Mouse (Mus musculus): Measurements from ENCODE around the gene Myl6. TPM values are rescaled to one million over a fixed set of nuclear protein-coding genes. Genes with fewer than 3 reads are reported as not detected.
A peak's percentile ranks its signal among the peaks of the same experiment; 100 is the strongest.
"Not testable (repeated sequence)": the region's sequence is repeated elsewhere in the genome, so short reads cannot be mapped to it uniquely, and the experiment has no call there.

Gene Myl6
- total RNA-seq, 2 experiments from 2014 or later: 520 to 569 TPM

GRCm38 (mm10) chr10:128509831-128510230 is 15.9 kb upstream of the Myl6 start:
- no peak for DNase-seq

DNA sequence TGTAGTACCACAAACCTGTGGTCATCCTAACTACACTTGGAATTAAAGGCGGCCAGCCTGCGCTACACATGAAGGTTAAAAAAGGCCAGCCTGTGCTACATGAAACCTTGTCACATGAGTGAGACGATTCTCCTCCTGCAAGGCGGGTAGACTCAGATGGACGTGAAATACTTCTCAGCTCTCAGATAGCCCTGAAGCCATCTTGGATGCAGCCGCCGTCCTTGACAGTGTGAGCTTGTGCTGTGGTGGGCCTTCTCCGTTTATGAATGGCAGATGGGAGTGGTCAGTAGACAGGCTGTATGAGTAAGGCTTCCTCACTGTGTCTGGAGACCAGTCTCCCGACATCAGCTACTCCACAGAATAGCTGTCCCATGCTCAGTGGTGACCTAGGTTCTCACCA is 15.3 kb upstream of the Myl6 start:
- DNase-seq: no peak

GRCm38 (mm10) chr10:128508260-128508659 is 14.3 kb upstream of the Myl6 start:
- no peak for DNase-seq

DNA sequence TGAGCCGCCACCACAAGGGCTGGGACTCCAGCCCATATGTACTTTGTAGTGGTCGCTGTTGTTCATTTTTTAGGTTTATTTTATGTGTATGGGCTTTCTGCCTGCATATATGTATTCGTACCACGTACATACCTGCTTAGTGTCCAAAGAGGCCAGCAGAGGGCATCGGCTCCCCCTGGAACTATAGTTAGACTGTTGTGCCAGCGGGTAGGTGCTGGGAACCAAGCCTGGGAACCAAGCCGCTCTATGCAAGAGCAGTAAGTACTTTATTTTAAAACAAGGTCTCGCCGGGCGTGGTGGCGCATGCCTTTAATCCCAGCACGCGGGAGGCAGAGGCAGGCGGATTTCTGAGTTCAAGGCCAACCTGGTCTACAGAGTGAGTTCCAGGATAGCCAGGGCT is 12.0 kb upstream of the Myl6 start:
- no peak for DNase-seq

DNA sequence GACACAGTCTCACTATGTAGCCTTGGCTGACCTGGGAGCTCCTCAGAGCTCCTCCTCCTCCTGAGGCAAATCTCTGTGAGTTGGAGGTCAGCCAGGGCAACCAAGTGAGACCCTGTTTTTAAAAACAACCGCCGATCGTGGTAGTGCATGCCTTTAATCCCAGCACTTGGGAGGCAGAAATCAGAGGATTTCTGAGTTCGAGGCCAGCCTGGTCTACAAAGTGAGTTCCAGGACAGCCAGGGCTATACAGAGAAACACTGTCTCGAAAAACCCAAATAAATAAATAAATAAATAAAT is 11.4 kb upstream of the Myl6 start:
- DNase-seq: not testable (repeated sequence)

GRCm38 (mm10) chr10:128504641-128505370 is 10.9 kb upstream of the Myl6 start:
- no peak for DNase-seq

DNA sequence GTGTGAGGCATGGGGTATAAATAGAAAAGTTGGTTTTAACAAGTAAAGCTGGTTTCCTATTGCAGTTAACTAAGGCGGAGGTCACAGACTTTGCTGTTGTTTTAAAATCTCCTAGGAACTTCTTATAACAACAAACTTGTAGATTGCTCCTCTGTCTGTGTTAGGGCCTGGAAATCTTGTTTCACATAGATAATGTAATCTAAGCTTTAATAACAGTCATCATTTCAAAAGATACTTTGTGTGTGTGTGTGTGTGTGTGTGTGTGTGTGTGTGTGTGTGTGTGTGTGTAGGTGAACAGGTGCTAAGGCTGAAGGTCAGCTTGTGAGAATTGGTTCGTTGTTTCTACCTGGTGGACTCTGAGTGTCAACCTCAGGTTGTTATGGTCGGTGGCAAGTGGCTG is 10.1 kb upstream of the Myl6 start:
- no peak for DNase-seq

- DNase-seq: no peak
Observed at GRCm38 (mm10) chr10:128503532-128503931, 9.6 kb upstream of the Myl6 start.

DNA sequence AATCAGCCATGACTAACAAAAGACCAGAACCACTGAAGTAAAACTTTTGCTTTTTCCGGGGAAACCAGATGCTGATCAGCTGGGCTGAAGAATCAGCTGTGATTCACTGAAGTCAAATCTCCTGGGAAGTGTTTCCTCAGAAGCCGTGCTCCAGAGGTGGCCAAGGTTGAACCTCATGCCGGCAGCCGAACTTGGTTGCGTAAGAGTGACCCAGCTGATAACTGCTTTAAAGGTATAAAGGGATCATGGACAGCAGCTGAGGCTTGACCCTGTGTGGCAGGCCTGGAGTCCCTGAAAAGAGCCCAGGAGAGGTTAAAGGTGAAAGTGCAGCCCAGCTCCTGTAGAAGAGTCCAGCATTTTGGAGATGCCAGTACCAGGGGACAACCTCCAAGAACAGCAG is 8.4 kb upstream of the Myl6 start:
- no peak for DNase-seq

DNA sequence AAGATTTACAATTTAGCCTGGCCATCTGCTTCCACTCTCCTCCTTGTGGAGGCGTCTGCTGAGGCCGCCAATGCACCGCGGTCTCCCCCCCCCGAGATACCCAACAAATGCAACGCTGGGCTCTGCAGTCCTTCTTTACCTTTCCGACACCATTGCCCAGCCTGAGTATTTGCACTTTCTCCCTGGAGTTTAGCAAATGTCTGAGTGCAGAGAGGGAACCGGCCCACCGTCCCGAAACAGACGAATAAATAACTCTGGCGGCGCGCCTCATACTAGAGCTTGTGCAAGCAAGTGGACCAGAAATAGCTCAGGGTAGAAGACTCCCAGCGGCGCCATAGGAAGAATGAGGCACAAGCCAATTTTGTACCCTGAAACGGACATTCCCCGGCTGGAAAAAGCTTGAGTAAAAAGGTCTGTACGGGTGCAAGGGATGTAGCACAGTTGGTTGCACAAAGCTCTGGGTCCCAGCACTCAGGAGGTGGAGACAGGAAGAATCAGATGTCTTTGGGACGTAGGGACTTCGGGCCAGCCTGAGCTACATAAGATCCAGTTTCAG is 5.2 kb upstream of the Myl6 start:
- peak in 1 of 2 experiments; percentile 56 for DNase-seq

GRCm38 (mm10) chr10:128498590-128498989 is 4.6 kb upstream of the Myl6 start, which contains the start of gene Myl6b:
TSS of gene Myl6b (minus strand) at chr10:128498685.
- peak; percentile 94 to 95 for DNase-seq

DNA sequence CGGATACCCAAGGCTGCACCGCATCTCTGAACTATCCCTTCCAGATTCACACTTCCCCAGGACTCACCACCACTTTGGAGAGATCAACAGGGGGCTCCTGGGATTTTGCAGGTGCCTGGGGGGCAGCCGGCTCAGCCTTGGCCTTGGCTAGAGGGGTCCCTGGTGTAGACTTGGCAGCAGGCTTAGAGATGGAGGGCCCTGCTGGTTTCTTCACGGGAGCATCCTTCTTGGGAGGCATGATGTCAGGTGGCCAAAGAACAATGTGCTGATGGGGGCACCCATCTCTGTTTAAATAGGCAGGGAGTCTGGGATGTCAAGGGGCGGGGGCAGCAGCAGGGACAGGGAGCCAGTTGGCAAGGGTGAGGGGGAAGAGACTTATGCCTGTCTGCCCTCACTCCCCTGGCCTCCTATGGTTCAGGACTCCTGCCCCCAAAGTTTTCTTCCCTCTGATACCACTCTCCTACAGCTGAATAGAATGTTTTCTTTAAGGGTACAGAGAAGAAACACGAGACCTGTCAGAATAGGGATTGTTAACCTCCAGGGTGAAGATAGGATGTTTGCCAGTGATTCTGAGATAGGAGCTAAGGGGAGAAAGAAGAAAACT is 3.3 kb upstream of the Myl6 start:
- DNase-seq: no peak

DNA sequence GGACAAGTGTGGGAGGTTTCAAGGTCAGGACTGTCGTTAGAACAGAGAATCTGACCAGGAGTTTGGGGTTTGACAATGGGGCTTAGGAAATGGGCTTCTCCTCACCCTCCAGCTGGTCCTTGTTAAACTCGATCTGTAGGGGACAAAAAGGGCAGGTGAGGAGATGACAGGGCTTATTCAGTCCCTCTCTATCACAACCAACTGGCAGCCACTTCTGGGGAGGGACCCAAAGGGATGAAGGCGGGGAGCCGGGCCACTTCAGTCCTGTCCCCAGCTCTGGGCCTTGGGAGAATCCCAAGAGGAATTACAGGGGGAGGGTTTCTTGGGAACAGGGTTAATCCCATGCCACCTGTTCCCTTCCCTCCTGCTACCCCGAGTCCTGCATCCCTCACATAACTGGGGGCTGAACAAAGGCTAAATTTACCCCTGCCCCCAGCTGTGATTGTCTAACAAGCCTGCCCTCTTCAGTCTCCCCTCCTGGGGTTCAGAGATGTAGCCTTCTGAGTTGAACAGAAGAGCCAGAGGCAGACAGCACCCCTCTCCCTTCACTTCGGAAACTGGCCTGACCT is 2.6 kb upstream of the Myl6 start:
- no peak for DNase-seq

DNA sequence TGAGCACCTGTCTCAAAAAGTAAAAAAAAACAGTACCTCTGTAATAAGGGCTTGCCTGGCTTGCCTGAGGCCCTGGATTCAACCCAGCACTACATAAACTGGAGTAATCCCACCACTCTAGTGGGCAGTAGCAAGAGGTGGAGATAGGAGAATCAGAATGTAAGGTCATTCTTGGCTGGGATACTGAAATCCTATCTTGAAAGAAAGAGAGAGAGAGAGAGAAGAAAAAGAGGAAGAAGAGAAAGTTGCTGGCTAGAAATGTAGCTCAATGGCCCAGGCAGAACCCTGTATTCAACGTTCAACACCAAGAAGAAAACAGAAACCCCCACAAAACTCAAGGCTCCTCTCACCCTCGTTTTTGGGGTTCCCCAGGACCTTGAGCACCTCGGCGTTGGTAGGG is 2.0 kb upstream of the Myl6 start:
- no peak for DNase-seq

DNA sequence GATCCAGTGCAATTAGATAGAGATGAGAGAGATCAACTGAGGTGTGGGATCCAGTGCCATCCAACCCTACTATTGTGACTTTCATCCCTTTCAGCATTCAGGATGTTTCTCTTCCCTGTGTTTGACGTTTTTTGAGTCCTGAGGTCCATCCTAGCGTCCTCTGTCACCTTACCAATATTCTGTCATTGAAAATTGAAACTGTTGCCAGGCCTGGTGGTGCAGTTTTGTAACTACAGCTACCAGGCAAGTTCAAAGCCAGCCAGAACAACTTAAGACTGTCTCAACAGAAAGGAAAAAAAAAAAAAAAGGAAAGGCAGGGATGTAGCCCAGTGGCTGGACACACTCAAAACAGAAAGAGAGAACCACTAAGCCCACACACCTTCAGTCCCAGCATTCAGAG is 1.3 kb upstream of the Myl6 start:
- no peak for DNase-seq

DNA sequence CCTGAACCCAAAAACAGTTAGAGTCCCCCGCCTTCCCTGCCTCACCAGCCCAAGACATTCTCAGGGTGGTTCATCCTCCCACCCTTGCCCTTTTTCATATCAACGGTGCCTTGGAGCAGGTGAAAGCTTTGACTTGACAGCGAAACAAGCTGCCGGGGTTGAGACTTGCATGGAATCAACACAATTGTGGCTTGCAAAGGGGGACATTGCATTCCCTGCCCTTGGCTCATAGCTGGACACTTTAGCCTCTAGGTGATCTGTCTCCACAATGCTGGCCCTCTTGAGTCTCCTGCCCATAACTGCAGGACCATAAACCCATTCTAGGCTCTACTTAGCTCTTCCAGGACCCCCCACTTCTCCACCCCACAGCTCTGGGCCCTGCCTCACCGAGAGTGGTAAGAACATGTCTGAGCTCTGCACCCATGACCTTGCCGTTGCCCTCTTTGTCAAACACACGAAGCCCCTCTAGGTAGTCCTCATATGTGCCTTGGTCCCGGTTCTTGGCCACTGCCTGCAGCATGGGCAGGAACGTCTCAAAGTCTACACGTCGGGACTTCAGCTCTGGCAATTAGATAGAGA is 811 bp upstream of the Myl6 start:
- no peak for DNase-seq

DNA sequence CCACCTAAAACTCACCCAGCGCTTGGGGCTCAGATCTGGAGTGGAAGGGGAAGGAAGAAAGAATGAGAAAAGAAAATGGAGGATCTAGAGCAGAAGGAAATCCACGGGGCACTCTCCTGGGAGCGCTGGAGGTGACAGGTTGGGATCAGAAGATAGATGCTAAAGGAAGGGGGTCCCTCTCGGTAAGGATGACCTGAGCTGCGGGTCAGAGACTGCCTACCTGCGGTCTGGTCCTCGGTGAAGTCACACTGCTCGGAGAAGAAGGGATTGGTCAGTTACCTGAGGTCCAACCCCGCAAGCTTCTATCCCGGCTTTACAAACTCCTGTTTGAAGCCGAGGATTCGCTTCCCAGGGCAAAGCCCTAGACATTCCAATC is 638 bp downstream of the Myl6 start:
- no peak for DNase-seq

DNA sequence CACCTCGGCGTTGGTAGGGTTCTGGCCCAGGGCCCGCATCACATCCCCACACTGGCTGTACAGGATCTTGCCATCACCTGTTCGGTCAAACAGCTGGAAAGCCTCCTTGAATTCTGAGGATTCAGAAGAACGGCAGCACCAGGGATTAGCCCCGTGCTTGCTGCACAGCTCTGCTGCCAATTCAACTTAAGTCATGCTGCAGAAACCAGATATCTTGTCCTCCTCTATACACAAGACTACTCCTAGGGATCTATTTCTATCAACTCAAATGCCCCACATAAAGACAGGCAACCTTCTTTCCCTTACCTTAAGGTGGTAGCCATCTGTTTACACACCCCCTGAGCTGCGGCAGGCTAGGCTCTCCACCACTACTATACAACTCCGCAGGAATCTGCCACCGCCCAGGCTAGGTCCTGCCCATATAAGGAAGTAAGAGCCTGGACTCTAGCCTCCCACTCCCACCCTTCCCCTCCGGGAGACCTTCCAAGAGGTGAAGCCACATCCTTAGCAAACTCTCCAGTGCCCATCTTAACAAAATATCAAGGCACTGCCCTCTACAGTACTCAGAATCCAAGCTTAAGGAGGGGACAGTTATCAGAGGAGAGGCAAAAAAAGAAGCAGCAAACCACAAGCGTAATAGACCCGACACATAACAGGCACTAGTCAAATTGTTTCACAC is 1.2 kb downstream of the Myl6 start:
- DNase-seq: peak in 1 of 2 experiments; percentile 42

DNA sequence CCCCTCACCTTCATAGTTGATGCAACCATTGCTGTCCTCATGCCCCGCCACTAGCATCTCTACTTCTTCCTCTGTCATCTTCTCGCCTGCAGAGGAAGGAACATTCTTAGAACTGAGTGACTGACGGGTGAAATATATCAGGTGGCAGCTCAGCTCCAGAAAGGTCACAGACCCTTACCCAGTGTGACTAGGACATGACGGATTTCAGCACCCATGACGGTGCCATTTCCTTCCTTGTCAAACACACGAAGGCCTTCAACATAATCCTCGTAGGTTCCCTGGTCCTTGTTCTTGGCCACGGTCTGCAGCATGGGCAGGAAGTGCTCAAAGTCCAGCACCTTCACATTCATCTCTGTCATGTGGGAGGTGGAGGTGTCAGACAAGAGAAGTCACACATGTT is 1.9 kb downstream of the Myl6 start:
- not testable (repeated sequence) for DNase-seq

- peak in 1 of 2 experiments; percentile 19 for DNase-seq
Observed at GRCm38 (mm10) chr10:128491495-128491894, 2.5 kb downstream of the Myl6 start.

DNA sequence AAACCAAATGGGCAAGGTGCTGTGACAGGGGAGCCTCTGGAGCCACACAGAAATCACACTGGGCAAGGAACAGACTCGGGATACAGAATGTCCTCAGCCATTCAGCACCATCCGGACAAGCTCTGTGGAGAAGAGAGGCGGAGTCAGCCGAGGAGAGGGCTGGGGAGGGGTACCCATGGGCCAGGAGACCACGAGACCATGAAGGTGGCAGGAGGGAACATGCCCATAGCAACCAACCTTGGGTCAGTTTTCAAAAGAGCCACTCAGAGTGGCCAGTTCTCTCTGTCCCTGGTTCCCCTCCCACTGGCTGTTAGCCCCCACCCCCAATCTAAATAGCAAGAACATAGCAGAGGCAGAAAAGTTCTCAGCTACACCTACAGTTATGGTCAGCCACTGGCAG is 3.0 kb downstream of the Myl6 start:
- DNase-seq: no peak

DNA sequence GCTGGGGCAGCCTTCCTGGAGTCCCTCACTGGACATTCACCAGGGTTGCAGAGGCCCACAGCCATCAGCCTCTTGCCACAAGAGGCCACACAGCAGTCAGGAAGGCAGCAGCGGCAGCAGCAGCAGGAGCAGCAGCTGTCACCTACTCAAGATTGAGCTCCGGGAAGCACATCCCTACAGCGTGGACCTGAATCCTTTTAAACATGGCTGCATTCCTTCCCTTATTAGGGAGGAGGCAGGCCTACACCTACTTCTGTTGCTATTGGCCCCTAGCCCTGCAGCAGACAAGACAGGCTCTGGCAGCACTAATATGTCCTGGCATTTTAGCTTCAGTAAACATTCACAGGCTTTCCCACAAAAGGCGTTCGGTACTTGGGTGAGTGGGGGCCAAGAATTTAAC is 3.7 kb downstream of the Myl6 start:
- peak in 1 of 2 experiments; percentile 16 for DNase-seq

GRCm38 (mm10) chr10:128489785-128490184 is 4.2 kb downstream of the Myl6 start:
- no peak for DNase-seq
